Comparison of ENCODE assay signal across 10 mouse cellular contexts in genomic region chr8:106336561-106336960, GRCm38 (mm10). TPM values are rescaled to one million over a fixed set of nuclear protein-coding genes. Genes with fewer than 3 reads are reported as not detected.
DNase-seq lines count a peak whose midpoint lies in the region; ATAC-seq and TF ChIP-seq lines count a peak whose summit lies in the region.
"Had no signal": no experiment of that assay in that cellular context is flagged by ENCODE, and none has a peak within 500 bp of the region (broad histone marks: within the 10 kb centered on the region; RNA-seq: fewer than 3 reads in every experiment).

No protein-coding gene starts in this region.

- H3K36me3 ChIP-seq in heart, embryonic 14.5 days (ENCODE audit: control insufficient read depth, insufficient read depth, low read length): no peaks in the 10 kb centered on the region
- H3K36me3 ChIP-seq in heart, postnatal 0 days (replicated peaks; ENCODE audit: control insufficient read depth, insufficient read depth, low read length): no peaks in the 10 kb centered on the region

- no peak for ATAC-seq in heart, embryonic 14.5 days (ENCODE audit: insufficient number of reproducible peaks, insufficient read depth, low FRiP score, low read depth)
- no peak for ATAC-seq in heart, postnatal 0 days (ENCODE audit: insufficient read depth, low read depth)

- H3K9me3 ChIP-seq in heart, embryonic 14.5 days (ENCODE audit: control insufficient read depth, low read length): no peaks in the 10 kb centered on the region
- H3K9me3 ChIP-seq in heart, postnatal 0 days (replicated peaks; ENCODE audit: control insufficient read depth, low read length): no peaks in the 10 kb centered on the region

- peaks cover 38% of the 10 kb centered on the region for H3K27me3 ChIP-seq in heart, embryonic 14.5 days (ENCODE audit: control insufficient read depth, insufficient read depth, low read length)
- peaks cover 32% of the 10 kb centered on the region for H3K27me3 ChIP-seq in heart, postnatal 0 days (ENCODE audit: control insufficient read depth, insufficient read depth, low read length)

- intact Hi-C loops in left cerebral cortex, postnatal 4 days (cut with DNase I): no loop called here

- H3K4me1 ChIP-seq in heart, embryonic 14.5 days (ENCODE audit: control insufficient read depth in 2 of 2, insufficient read depth in 2 of 2, low read length in 2 of 2): peaks cover 3 to 12% of the 10 kb centered on the region in 2 experiments; a peak in 2 of 4 replicates
- 0 out of 2 replicates have a peak, but pooled peaks cover 3% of the 10 kb centered on the region for H3K4me1 ChIP-seq in heart, postnatal 0 days (ENCODE audit: control insufficient read depth, insufficient read depth)
- 0 out of 2 replicates have a peak, but pooled peaks cover 3% of the 10 kb centered on the region for H3K4me1 ChIP-seq in lung, adult 2 months (ENCODE audit: control insufficient read depth, insufficient read depth, low read length)

- WGBS in heart, embryonic 14.5 days: 6% methylated on average over 40 of the region's 41 CpGs
- WGBS in heart, postnatal 0 days: 4% methylated on average over 40 of the region's 41 CpGs
- WGBS in lung, adult 2 months: 2% methylated on average over 41 of the region's 41 CpGs

- no peak for TF ChIP-seq EP300 in heart, postnatal 0 days (IDR thresholded peaks at IDR 0.05; ENCODE audit: low read depth)

- H3K27ac ChIP-seq in heart, embryonic 14.5 days (replicated peaks in 1 of 2; ENCODE audit: control insufficient read depth in 1 of 2, insufficient read depth in 1 of 2, low read depth in 2 of 2, low read length in 2 of 2): no peak overlapping the region
- no peak overlapping the region for H3K27ac ChIP-seq in heart, postnatal 0 days (ENCODE audit: low read depth)
- H3K27ac ChIP-seq: heart, adult 2 months had no signal

- peak overlapping the region in 1 of 2 experiments; percentile 6; a peak in 1 of 4 replicates for H3K4me3 ChIP-seq in heart, embryonic 14.5 days (ENCODE audit: control insufficient read depth in 1 of 2, insufficient read depth in 1 of 2, low read depth in 1 of 2, low read length in 2 of 2)
- peak overlapping the region; percentile 10; the same call in 1 of the 2 replicates for H3K4me3 ChIP-seq in heart, postnatal 0 days (ENCODE audit: low read depth, low read length)
- no peak overlapping the region for H3K4me3 ChIP-seq in lung, adult 2 months (replicated peaks; ENCODE audit: extremely low read depth, low read depth, low read length)
- H3K4me3 ChIP-seq: heart, adult 2 months; myocyte had no signal

- peak overlapping the region; percentile 31 for H3K4me2 ChIP-seq in heart, embryonic 14.5 days (ENCODE audit: low read length)
- no peak overlapping the region for H3K4me2 ChIP-seq in heart, postnatal 0 days (ENCODE audit: low read depth, low read length)

- no peak for DNase-seq in heart, adult 8-10 months (ENCODE audit: low spot score)
- peak; percentile 65 to 71 for DNase-seq in cerebellum, postnatal 25 days
- no peak for DNase-seq in heart, postnatal 0 days (ENCODE audit: low spot score)
- DNase-seq in left cerebral cortex, postnatal 4 days: peak; percentile 62
- DNase-seq in right cerebral cortex, postnatal 10 days (ENCODE audit: low spot score in 2 of 2): peak; percentile 78 to 79
- DNase-seq in lung, adult 2 months: no peak
- DNase-seq in yolk sac, embryonic 10.5 days (ENCODE audit: low spot score): no peak

- TF ChIP-seq POLR2A in lung, adult 2 months (IDR thresholded peaks at IDR 0.05; ENCODE audit: borderline replicate concordance, extremely low read depth, low read depth, low read length): no peak

- TF ChIP-seq CTCF in heart, postnatal 0 days (IDR thresholded peaks at IDR 0.05; ENCODE audit: low read depth): no peak
- no peak for TF ChIP-seq CTCF in lung, adult 2 months (IDR thresholded peaks at IDR 0.05; ENCODE audit: insufficient read depth, low read length)

- H3K9ac ChIP-seq in heart, embryonic 14.5 days (ENCODE audit: low read length): no peak overlapping the region
- H3K9ac ChIP-seq in heart, postnatal 0 days (replicated peaks; ENCODE audit: low read depth, low read length): no peak overlapping the region

RNA-seq across cellular contexts. Expression of gene Smpd3, which starts 1.2 kb away (rescaled TPM):
- polyA plus RNA-seq in heart, embryonic 14.5 days (2014; fragmentation: Nextera tagmentation; extraction: Ambion mirVana): 1.5 and 1.9 TPM in 2 replicates
- 1 to 10 TPM; 2.5 to 3.2 (median 2.6) TPM for total RNA-seq in heart, adult 8-10 months (2022)
- total RNA-seq in heart, postnatal 0 days (2014; rRNA removed; ENCODE audit: low replicate concordance): 6.5 and 8.0 TPM in 2 replicates
- polyA plus RNA-seq in heart, postnatal 0 days (2015; fragmentation: Nextera tagmentation; extraction: Ambion mirVana): 2.4 and 2.5 TPM in 2 replicates
- 100 to 1,000 TPM; 152 to 158 TPM for total RNA-seq in left cerebral cortex, postnatal 4 days (2021)
- polyA plus RNA-seq in lung, adult 2 months (2012; rRNA removed): 3.3 and 7.6 TPM in 2 replicates

Comparison
In these comparisons a context has a peak if more than half of its experiments do, and no peak if none do; other contexts are left out.
1. DNase-seq: peak in cerebellum, postnatal 25 days (2 of 2), left cerebral cortex, postnatal 4 days (single experiment) and right cerebral cortex, postnatal 10 days (2 of 2); none in heart, adult 8-10 months (single experiment), heart, postnatal 0 days (single experiment), lung, adult 2 months (single experiment) and yolk sac, embryonic 10.5 days (single experiment).
2. RNA of gene Smpd3, which starts 1.2 kb away (total RNA-seq): 152 to 158 TPM in left cerebral cortex, postnatal 4 days; 6.5 to 8.0 TPM in heart, postnatal 0 days and 2.5 to 3.2 TPM in heart, adult 8-10 months; every median in the first group is over 10 times any median in the second.